Mouse (Mus musculus) thymus, postnatal 4 days (tissue): ENCODE data around the gene Cox17.

Source experiments
- DNase-seq: peaks from one replicate; pipeline ENCODE4 v3.0.0; 2021

Gene Cox17

DNA sequence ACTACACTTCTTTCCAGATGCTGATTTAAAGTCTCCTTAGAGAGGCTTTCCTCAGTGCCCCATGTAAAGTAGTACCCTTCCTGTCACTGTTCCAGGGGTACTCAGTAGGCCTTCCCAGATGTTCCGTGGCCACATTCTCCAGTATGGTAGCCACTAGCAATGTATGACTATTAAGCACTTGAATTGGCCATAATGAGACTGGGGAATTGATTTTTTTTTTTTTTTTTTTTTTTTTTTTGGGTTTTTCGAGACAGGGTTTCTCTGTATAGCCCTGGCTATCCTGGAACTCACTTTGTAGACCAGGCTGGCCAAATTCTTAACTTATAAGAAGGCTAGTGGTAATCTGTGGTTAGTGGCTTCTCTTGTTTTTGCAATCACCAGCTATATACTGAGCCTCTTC, 3.1 kb downstream of the Cox17 start:
- DNase-seq: no peak

GRCm38 (mm10) chr16:38350361-38350855, 3.6 kb downstream of the Cox17 start:
- no peak for DNase-seq

- no peak for DNase-seq
Observed at GRCm38 (mm10) chr16:38350939-38351338, 4.1 kb downstream of the Cox17 start.

GRCm38 (mm10) chr16:38352031-38352430, 5.2 kb downstream of the Cox17 start:
- no peak for DNase-seq

GRCm38 (mm10) chr16:38352851-38353250, 6.1 kb downstream of the Cox17 start:
- no peak for DNase-seq

- no peak for DNase-seq
Observed at GRCm38 (mm10) chr16:38353642-38354041, 6.9 kb downstream of the Cox17 start.

DNA sequence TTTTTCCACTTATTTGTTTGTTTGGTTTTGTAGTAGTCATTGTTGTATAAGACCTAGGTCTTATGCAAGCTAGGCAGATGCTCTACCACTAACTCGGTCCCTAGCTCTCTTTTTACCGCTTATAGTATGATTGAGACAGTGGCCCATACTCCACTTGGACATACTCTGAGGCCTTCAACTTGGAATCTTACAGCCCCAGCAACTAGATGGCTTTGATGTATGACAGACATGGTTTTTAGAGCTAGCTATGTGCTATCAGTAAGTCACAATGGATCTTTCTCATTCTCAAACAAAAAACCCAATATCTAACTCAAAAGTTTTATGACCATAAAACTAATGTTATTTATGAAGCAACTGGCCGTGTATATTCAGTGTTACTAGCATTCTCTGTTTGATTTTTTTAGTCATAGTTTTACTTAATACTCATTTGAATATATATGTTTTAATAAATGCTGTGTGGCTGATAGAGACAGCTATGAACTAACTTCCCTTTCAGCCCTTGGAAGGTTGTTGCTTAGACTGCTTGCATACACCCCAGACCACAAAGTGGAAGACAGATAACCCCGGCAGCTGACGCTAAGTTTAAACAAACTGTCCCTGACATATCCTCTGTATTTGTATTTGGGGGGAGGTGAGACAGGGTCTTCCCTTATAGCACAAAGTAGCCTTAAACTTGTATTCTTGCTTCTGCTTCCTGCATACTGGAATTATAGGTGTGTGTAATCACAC, 7.6 kb downstream of the Cox17 start:
- no peak for DNase-seq

DNA sequence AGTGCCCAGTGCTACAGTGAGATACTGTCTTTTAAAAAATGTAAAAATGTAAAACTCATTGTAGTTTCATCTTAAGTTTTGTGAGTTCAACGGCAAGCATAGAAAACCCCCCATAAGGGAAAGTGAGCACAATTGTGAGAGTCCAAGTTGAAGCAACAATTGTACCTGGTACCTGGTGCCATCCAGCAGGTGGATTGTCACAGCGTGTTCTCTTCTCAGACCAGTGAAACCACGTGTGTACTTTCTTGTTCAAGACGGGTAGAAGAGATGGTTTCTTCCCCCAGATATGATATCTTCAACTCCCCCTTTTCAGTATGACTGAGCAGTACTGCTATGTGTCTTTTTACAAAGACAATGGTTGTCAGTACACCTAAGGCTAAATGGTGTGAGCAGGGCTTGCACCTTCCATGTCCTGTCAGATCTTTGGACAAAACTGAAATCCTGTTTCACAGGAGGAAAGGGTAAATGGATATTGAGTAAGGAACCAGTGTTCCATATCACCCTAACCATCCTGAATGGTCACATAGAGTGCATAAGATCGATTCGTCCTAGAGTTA, 11.5 kb downstream of the Cox17 start:
- no peak for DNase-seq

DNA sequence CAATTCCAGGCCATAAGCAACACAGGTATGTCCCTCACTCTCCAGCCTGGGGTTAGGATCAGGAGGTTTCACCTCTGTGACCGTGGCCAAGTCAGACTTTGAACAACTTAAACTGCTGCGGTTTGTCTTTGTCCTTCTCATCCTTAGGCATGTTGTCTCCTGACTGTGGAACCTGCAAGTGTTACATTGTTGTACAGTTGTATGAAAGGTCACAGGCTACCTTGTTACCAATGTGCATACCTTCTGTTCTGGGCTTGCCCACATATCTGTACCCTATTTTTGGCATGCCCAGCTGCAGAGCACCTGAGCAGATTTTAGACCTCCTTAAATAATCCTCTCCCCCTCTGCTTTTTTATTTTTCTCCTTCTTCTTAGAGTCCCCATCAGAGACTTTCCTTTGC, 12.4 kb downstream of the Cox17 start:
- no peak for DNase-seq

GRCm38 (mm10) chr16:38359857-38360256, 13.1 kb downstream of the Cox17 start:
- no peak for DNase-seq

DNA sequence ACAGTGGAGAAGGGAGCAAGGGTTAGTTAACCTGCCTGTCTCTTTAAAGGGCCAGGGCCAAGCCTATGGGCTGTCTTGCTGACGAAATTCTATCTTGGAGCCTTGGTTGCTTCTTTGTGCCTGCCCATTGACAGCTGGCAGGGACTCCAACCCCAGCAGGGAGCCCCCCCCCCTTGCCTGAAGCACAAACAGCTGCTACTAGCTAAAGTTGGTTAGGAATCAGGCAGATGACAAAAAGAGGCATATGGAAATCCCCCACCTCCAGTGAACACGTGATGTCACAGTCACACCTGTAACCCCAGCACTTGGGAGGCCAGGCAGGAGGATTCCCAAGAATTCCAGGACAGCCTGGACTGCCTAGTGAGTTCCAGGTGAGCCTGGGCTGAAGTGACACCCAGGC, 13.5 kb downstream of the Cox17 start:
- no peak for DNase-seq

DNA sequence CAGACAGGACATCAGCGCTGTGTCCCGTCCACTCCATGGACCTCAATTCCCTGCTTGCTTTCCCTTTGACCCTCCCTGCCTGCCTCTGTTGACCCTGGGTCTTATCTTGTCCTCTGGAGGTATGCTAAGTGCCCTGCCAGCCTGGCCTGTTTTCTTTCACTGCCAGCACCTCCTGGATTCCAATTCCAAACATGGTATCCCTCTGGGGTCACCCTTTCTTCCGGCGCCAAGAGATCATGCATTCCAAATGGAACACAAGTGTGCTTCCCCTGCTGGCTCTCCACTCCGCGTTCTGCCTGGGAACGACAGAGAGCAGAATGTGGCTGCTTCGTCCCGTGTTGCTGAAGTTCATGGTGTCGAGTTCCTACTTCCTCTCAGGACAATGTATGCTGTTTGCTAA, 15.1 kb downstream of the Cox17 start, which contains the start of gene Popdc2:
Gene Popdc2, plus strand, starts transcription at position 277 of the 400 bp plus-strand sequence.
- no peak for DNase-seq

GRCm38 (mm10) chr16:38362493-38363255, 15.9 kb downstream of the Cox17 start:
- no peak for DNase-seq

DNA sequence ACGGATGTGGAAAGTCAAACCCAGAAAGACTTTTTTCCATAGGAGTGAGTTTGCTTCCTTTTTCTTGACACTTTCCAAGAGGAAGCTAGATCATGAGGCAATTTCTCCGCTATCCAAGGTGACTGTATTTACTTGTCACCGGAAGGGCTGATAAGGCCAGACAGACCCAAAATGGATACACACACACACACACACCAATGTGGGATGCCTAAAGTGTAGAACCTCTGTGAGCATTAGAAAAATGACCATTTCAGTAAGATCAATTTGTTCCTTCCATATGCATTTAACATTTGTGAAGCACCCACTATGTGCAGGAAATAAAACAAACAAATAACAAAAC, 16.4 kb downstream of the Cox17 start:
- no peak for DNase-seq

GRCm38 (mm10) chr16:38363657-38364056, 16.9 kb downstream of the Cox17 start:
- DNase-seq: no peak

DNA sequence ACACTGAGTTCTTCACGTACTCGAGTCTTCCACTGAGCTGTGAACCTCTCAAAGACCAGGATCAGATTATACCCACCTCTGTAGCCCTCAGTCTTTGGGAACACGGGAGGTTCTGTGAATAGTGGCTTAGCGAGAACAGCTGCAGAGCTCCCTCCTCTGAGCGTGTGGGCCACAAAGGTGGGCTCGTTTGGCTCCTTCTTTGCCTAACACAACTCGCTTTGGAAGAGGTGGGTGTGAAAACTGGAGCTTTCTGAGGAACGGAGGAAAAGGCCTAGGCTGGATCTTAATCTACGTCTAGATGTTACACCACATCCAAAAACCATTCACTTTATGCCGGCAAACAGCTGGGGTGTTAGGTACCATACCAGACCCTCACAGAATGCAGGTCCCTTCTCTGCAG, 18.6 kb downstream of the Cox17 start:
- no peak for DNase-seq

- DNase-seq: no peak
Observed at GRCm38 (mm10) chr16:38366231-38366630, 19.4 kb downstream of the Cox17 start.

DNA sequence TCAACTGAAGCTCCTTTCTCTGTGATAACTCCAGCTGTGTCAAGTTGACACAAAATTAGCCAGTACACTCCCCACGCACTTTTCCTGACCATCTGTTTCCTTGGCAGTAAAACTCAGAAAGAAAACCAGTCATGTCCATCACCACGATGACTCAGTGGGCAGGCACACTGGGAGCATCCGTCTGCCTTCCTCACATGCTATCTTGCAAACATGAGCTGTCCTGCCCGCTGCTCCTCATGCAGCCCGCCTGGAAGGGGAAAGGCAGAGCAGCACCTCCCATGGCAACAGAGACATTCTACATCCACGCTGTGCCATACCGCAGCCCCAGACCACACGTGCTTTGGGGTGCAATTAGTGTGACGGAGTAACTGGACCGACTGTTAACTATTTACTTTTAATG, 21.5 kb downstream of the Cox17 start:
- no peak for DNase-seq

- DNase-seq: no peak
Observed at GRCm38 (mm10) chr16:38369000-38369399, 22.2 kb downstream of the Cox17 start.

- no peak for DNase-seq
Observed at GRCm38 (mm10) chr16:38369431-38369830, 22.6 kb downstream of the Cox17 start.

GRCm38 (mm10) chr16:38369992-38370484, 23.2 kb downstream of the Cox17 start:
- no peak for DNase-seq

GRCm38 (mm10) chr16:38370633-38371374, 24.0 kb downstream of the Cox17 start:
- DNase-seq: no peak

- DNase-seq: no peak
Observed at GRCm38 (mm10) chr16:38371705-38372296, 25.0 kb downstream of the Cox17 start.
